Mouse (Mus musculus): ENCODE results near the gene Lrrc4.

The Lrrc4 gene

GRCm38 (mm10) chr6:28767891-28768481, 63.6 kb downstream of the Lrrc4 start:
- no peak for DNase-seq (ENCODE audit: low spot score)

- no peak for DNase-seq (ENCODE audit: low spot score)
Measured at GRCm38 (mm10) chr6:28766622-28767021, 64.9 kb downstream of the Lrrc4 start.

GRCm38 (mm10) chr6:28762132-28762775, 69.3 kb downstream of the Lrrc4 start:
- DNase-seq (ENCODE audit: low spot score): no peak

GRCm38 (mm10) chr6:28761728-28762127, 69.8 kb downstream of the Lrrc4 start:
- DNase-seq (ENCODE audit: low spot score): no peak

GRCm38 (mm10) chr6:28758293-28758692, 73.3 kb downstream of the Lrrc4 start:
- no peak for DNase-seq (ENCODE audit: low spot score)

- no peak for DNase-seq (ENCODE audit: low spot score)
Measured at GRCm38 (mm10) chr6:28756306-28757018, 75.1 kb downstream of the Lrrc4 start.

GRCm38 (mm10) chr6:28754127-28754898, 77.2 kb downstream of the Lrrc4 start:
- DNase-seq (ENCODE audit: low spot score): no peak

GRCm38 (mm10) chr6:28753681-28754080, 77.9 kb downstream of the Lrrc4 start:
- DNase-seq (ENCODE audit: low spot score): no peak

GRCm38 (mm10) chr6:28753217-28753616, 78.3 kb downstream of the Lrrc4 start:
- no peak for DNase-seq (ENCODE audit: low spot score)

GRCm38 (mm10) chr6:28751186-28751585, 80.4 kb downstream of the Lrrc4 start:
- no peak for DNase-seq (ENCODE audit: low spot score)

GRCm38 (mm10) chr6:28749224-28749623, 82.3 kb downstream of the Lrrc4 start:
- no peak for DNase-seq (ENCODE audit: low spot score)

GRCm38 (mm10) chr6:28747931-28748670, 83.4 kb downstream of the Lrrc4 start:
- DNase-seq (ENCODE audit: low spot score): no peak

GRCm38 (mm10) chr6:28747025-28747424, 84.5 kb downstream of the Lrrc4 start:
- DNase-seq (ENCODE audit: low spot score): no peak

GRCm38 (mm10) chr6:28745864-28746263, 85.7 kb downstream of the Lrrc4 start:
- no peak for DNase-seq (ENCODE audit: low spot score)

- DNase-seq (ENCODE audit: low spot score): no peak
Measured at GRCm38 (mm10) chr6:28743586-28743985, 88.0 kb downstream of the Lrrc4 start.

GRCm38 (mm10) chr6:28737601-28738000, 93.9 kb downstream of the Lrrc4 start:
- DNase-seq (ENCODE audit: low spot score): no peak

GRCm38 (mm10) chr6:28736665-28737064, 94.9 kb downstream of the Lrrc4 start:
- DNase-seq (ENCODE audit: low spot score): no peak

- no peak for DNase-seq (ENCODE audit: low spot score)
Measured at GRCm38 (mm10) chr6:28735116-28735515, 96.4 kb downstream of the Lrrc4 start.

- DNase-seq (ENCODE audit: low spot score): no peak
Measured at GRCm38 (mm10) chr6:28733884-28734647, 97.5 kb downstream of the Lrrc4 start.

GRCm38 (mm10) chr6:28731246-28731645, 100.3 kb downstream of the Lrrc4 start:
- no peak for DNase-seq (ENCODE audit: low spot score)

- DNase-seq (ENCODE audit: low spot score): no peak
Measured at GRCm38 (mm10) chr6:28729649-28730048, 101.9 kb downstream of the Lrrc4 start.
